ENCODE assay signal across 9 mouse cellular contexts in the genomic region with DNA sequence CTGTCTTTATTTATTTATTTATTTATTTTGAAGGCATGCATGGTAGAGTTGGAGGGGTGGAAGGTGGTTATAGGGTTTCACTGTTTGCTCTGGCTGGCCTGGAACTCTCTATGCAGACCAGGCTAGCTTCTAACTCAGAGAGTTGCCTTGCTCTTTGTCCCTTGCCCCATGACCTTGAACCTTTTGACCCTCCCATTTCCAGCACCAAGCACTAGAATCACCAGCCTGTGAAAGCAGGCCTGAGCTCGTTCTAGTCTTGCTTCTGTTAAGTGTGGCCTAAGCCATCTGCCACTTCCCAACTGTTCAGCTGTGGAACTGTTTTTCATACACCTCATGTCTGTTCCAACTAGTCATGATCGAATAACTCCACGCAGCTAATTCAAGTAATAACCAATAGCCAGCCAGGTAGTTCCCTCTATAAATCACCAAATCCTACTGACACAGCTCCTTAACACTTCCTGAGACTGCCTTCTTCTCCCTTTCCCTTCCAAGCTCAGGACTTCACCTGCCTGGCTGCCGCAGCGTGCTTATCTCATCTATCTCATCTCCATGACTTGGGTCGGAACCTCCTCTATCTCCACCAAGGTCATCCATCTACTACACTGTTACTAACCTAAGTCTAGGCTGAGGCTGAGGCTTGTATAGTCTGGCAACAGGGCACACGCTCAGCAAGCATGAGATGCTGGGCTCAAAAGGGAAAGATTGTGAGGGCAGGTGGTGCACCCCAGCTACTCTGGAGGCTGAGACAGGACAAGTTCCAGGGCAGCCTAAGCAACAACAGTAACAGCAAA. TPM values are rescaled to one million over a fixed set of nuclear protein-coding genes. Genes with fewer than 3 reads are reported as not detected.
DNase-seq lines count a peak whose midpoint lies in the region; ATAC-seq and TF ChIP-seq lines count a peak whose summit lies in the region.
"Had no signal": no experiment of that assay in that cellular context is flagged by ENCODE, and none has a peak within 500 bp of the region (broad histone marks: within the 10 kb centered on the region; RNA-seq: fewer than 3 reads in every experiment).

No protein-coding gene starts in this region.

- H3K4me1 ChIP-seq in ES-E14 (ENCODE audit: control insufficient read depth in 2 of 2, insufficient read depth in 2 of 2, low read length in 2 of 2, poor library complexity in 1 of 2), result peaks cover 0 to 5% of the 10 kb centered on the region in 2 experiments; a peak in 1 of 4 replicates
- H3K4me1 ChIP-seq in hindbrain, embryonic 12.5 days, result peaks cover 25% of the 10 kb centered on the region
- peaks cover 48% of the 10 kb centered on the region for H3K4me1 ChIP-seq in liver, embryonic 12.5 days

- WGBS in hindbrain, embryonic 12.5 days, result 91% methylated on average over 7 of the region's 7 CpGs
- WGBS in liver, embryonic 12.5 days (ENCODE audit: insufficient replicate concordance), result 37% methylated on average over 7 of the region's 7 CpGs

- H3K4me3 ChIP-seq in C2C12 (ENCODE audit: insufficient read depth, poor library complexity, severe bottlenecking) (peak overlapping the region; percentile 86), ES-E14 (ENCODE audit: insufficient read depth in 1 of 2, low read depth in 1 of 2, low read length in 2 of 2, poor library complexity in 1 of 2, severe bottlenecking in 1 of 2) (peak overlapping the region; percentile 75 to 79)
- H3K4me3 ChIP-seq in hindbrain, embryonic 12.5 days, result peak overlapping the region; percentile 85
- peak overlapping the region; percentile 77 for H3K4me3 ChIP-seq in liver, embryonic 12.5 days

- peaks cover 52% of the 10 kb centered on the region for H3K79me3 ChIP-seq in C2C12 (ENCODE audit: low read depth)

- no peak overlapping the region for H3K27ac ChIP-seq in ES-E14 (ENCODE audit: insufficient read depth, low read depth, low read length, poor library complexity, severe bottlenecking)
- no peak overlapping the region for H3K27ac ChIP-seq in hindbrain, embryonic 12.5 days
- H3K27ac ChIP-seq in liver, embryonic 12.5 days, result peak overlapping the region; percentile 88

- ATAC-seq in hindbrain, embryonic 12.5 days (ENCODE audit: low FRiP score), result no peak
- no peak for ATAC-seq in liver, embryonic 12.5 days

- H3K79me2 ChIP-seq in C2C12 (ENCODE audit: control insufficient read depth, insufficient read depth), result peaks cover 72% of the 10 kb centered on the region

- TF ChIP-seq CTCF in C2C12 (IDR thresholded peaks at IDR 0.05; ENCODE audit: control insufficient read depth, insufficient read depth, insufficient read length), result no peak

- H3K9me3 ChIP-seq in ES-E14 (ENCODE audit: control insufficient read depth, insufficient read depth, low read depth, low read length), result no peaks in the 10 kb centered on the region
- H3K9me3 ChIP-seq in hindbrain, embryonic 12.5 days (replicated peaks), result no peaks in the 10 kb centered on the region
- no peaks in the 10 kb centered on the region for H3K9me3 ChIP-seq in liver, embryonic 12.5 days (replicated peaks)

- no peak overlapping the region for H3ac ChIP-seq in C2C12 (ENCODE audit: control insufficient read depth, insufficient read length, low read depth)

- H3K36me3 ChIP-seq in C2C12 (ENCODE audit: control insufficient read depth, insufficient read depth), result peaks cover 59% of the 10 kb centered on the region
- peaks cover 22% of the 10 kb centered on the region for H3K36me3 ChIP-seq in ES-E14 (ENCODE audit: control insufficient read depth, insufficient read depth, low read length, poor library complexity, severe bottlenecking)
- peaks cover 40% of the 10 kb centered on the region for H3K36me3 ChIP-seq in hindbrain, embryonic 12.5 days
- H3K36me3 ChIP-seq in liver, embryonic 12.5 days, result peaks cover 63% of the 10 kb centered on the region

- H3K4me2 ChIP-seq in hindbrain, embryonic 12.5 days (replicated peaks), result peak overlapping the region; percentile 91
- peak overlapping the region; percentile 76 for H3K4me2 ChIP-seq in liver, embryonic 12.5 days

- intact Hi-C loops in gastrocnemius, postnatal 36 days (cut with DNase I), result no loop called here

- in situ Hi-C loops in ES-E14 (cut with MboI; ENCODE audit: low sequenced_read_pairs in 2 of 2, unreplicated experiment in 2 of 2), result no loop called here

- no peaks in the 10 kb centered on the region for H3K27me3 ChIP-seq in C2C12 (ENCODE audit: control insufficient read depth, insufficient read depth, insufficient read length)
- no peaks in the 10 kb centered on the region for H3K27me3 ChIP-seq in hindbrain, embryonic 12.5 days
- H3K27me3 ChIP-seq in liver, embryonic 12.5 days (replicated peaks), result no peaks in the 10 kb centered on the region

- peak overlapping the region; percentile 87 for H3K9ac ChIP-seq in ES-E14 (ENCODE audit: insufficient read depth, low read depth, low read length, poor library complexity, severe bottlenecking)
- H3K9ac ChIP-seq in hindbrain, embryonic 12.5 days, result 0 out of 2 replicates have a peak overlapping the region, but pooled peaks have one; percentile 13
- H3K9ac ChIP-seq in liver, embryonic 12.5 days, result peak overlapping the region; percentile 84

- DNase-seq in ES-E14 (ENCODE audit: low read depth, low spot score), result peak; percentile 12
- DNase-seq in adrenal gland, adult 18-20 months (ENCODE audit: low spot score in 2 of 2), result no peak
- DNase-seq in cerebellum, adult 9-11 months, result no peak
- no peak for DNase-seq in gastrocnemius, postnatal 36 days
- no peak for DNase-seq in gastrocnemius, postnatal 4 days (ENCODE audit: low spot score in 2 of 2)
- DNase-seq: cerebellum, adult 11-12 months had no signal

TF ChIP-seq in C2C12, 6 proteins besides CTCF, POLR2A, EP300 and RAD21:
- TF ChIP-seq MAX (IDR thresholded peaks at IDR 0.05) (no peak), CEBPB (IDR thresholded peaks at IDR 0.05; ENCODE audit: low read depth) (no peak)

TF ChIP-seq in ES-E14, 5 proteins besides CTCF, POLR2A, EP300 and RAD21:
- TF ChIP-seq CHD2 (IDR thresholded peaks at IDR 0.05; ENCODE audit: low read depth, low read length) (no peak), ZC3H11A (IDR thresholded peaks at IDR 0.05; ENCODE audit: borderline replicate concordance, low read depth, low read length) (no peak), HCFC1 (IDR thresholded peaks at IDR 0.05; ENCODE audit: borderline replicate concordance, insufficient read depth, low read length) (no peak), ZNF384 (IDR thresholded peaks at IDR 0.05; ENCODE audit: low read depth, low read length) (no peak), MAFK (IDR thresholded peaks at IDR 0.05; ENCODE audit: insufficient read depth, low read depth, low read length) (no peak)

RNA-seq across cellular contexts. Expression of a gene that starts 1.4 kb away (rescaled TPM):
- polyA plus RNA-seq in C2C12 (2012; fragmentation: generic; extraction: Trizol), result 244 TPM
- 160 and 168 TPM in 2 replicates for total RNA-seq in ES-E14 (2012; rRNA removed)
- polyA plus RNA-seq in hindbrain, embryonic 12.5 days (2016; fragmentation: Nextera tagmentation; extraction: Ambion mirVana), result 208 TPM in 2 replicates
- polyA plus RNA-seq in liver, embryonic 12.5 days (2016; fragmentation: Nextera tagmentation; extraction: Ambion mirVana), result 344 and 352 TPM in 2 replicates
- 100 to 1,000 TPM; 260 to 414 TPM for total RNA-seq in adrenal gland, adult 18-20 months (2021)
- total RNA-seq in gastrocnemius, postnatal 36 days (2021), result 100 to 1,000 TPM; 313 to 336 TPM
- 100 to 1,000 TPM; 300 to 319 TPM for total RNA-seq in gastrocnemius, postnatal 4 days (2021)

RNA-seq across cellular contexts. Expression of a gene that starts 1.5 kb away (rescaled TPM):
- 195 TPM for polyA plus RNA-seq in C2C12 (2012; fragmentation: generic; extraction: Trizol)
- total RNA-seq in ES-E14 (2012; rRNA removed), result 133 and 179 TPM in 2 replicates
- 280 and 325 TPM in 2 replicates for polyA plus RNA-seq in hindbrain, embryonic 12.5 days (2016; fragmentation: Nextera tagmentation; extraction: Ambion mirVana)
- 229 and 237 TPM in 2 replicates for polyA plus RNA-seq in liver, embryonic 12.5 days (2016; fragmentation: Nextera tagmentation; extraction: Ambion mirVana)
- total RNA-seq in adrenal gland, adult 18-20 months (2021), result 100 to 1,000 TPM; 210 to 223 TPM
- 100 to 1,000 TPM; 184 to 202 TPM for total RNA-seq in gastrocnemius, postnatal 36 days (2021)
- 100 to 1,000 TPM; 110 to 123 TPM for total RNA-seq in gastrocnemius, postnatal 4 days (2021)

RNA-seq across cellular contexts. Expression of a gene that starts 14.9 kb away (rescaled TPM):
- 2.5 TPM for polyA plus RNA-seq in C2C12 (2012; fragmentation: generic; extraction: Trizol)
- 2.3 and 3.3 TPM in 2 replicates for total RNA-seq in ES-E14 (2012; rRNA removed)
- 8.4 and 8.8 TPM in 2 replicates for polyA plus RNA-seq in hindbrain, embryonic 12.5 days (2016; fragmentation: Nextera tagmentation; extraction: Ambion mirVana)
- 1.9 and 2.4 TPM in 2 replicates for polyA plus RNA-seq in liver, embryonic 12.5 days (2016; fragmentation: Nextera tagmentation; extraction: Ambion mirVana)
- 1 to 10 TPM; 1.2 to 2.1 TPM for total RNA-seq in adrenal gland, adult 18-20 months (2021)
- total RNA-seq in gastrocnemius, postnatal 36 days (2021), result under 1 TPM in 1 of 2 experiments, not detected in 1; 0.96 TPM
- total RNA-seq in gastrocnemius, postnatal 4 days (2021), result under 1 TPM; 0.66 to 0.73 TPM

RNA-seq across cellular contexts. Expression of a gene that starts 15.0 kb away (rescaled TPM):
- 3.6 TPM for polyA plus RNA-seq in C2C12 (2012; fragmentation: generic; extraction: Trizol)
- 16.1 and 17.8 TPM in 2 replicates for total RNA-seq in ES-E14 (2012; rRNA removed)
- 32.9 and 34.7 TPM in 2 replicates for polyA plus RNA-seq in hindbrain, embryonic 12.5 days (2016; fragmentation: Nextera tagmentation; extraction: Ambion mirVana)
- polyA plus RNA-seq in liver, embryonic 12.5 days (2016; fragmentation: Nextera tagmentation; extraction: Ambion mirVana), result 12.5 and 13.1 TPM in 2 replicates
- total RNA-seq in adrenal gland, adult 18-20 months (2021), result 10 to 100 TPM; 24.5 to 25.6 TPM
- total RNA-seq in gastrocnemius, postnatal 36 days (2021), result 10 to 100 TPM in 1 of 2 experiments, 1 to 10 TPM in 1; 8.1 to 11.4 TPM
- 10 to 100 TPM; 21.5 to 23.3 TPM for total RNA-seq in gastrocnemius, postnatal 4 days (2021)

RNA-seq across cellular contexts. Expression of a gene that starts 41.1 kb away (rescaled TPM):
- polyA plus RNA-seq in C2C12 (2012; fragmentation: generic; extraction: Trizol), result not detected
- 0.94 TPM in 1 of 2 replicates, not detected in the other for total RNA-seq in ES-E14 (2012; rRNA removed)
- polyA plus RNA-seq in hindbrain, embryonic 12.5 days (2016; fragmentation: Nextera tagmentation; extraction: Ambion mirVana), result 0.55 TPM in 1 of 2 replicates, not detected in the other
- polyA plus RNA-seq in liver, embryonic 12.5 days (2016; fragmentation: Nextera tagmentation; extraction: Ambion mirVana), result not detected in 2 replicates
- not detected for total RNA-seq in adrenal gland, adult 18-20 months (2021)
- not detected for total RNA-seq in gastrocnemius, postnatal 36 days (2021)
- not detected for total RNA-seq in gastrocnemius, postnatal 4 days (2021)

Comparison
In these comparisons a context has a peak if more than half of its experiments do, and no peak if none do; other contexts are left out.
1. H3K9ac ChIP-seq: peak in every context shown above with its lines; median percentile 87 in ES-E14; 84 in liver, embryonic 12.5 days; 13 in hindbrain, embryonic 12.5 days.